In genomic region chr8:109778280-109778977, GRCm38 (mm10) we compare ENCODE assay signal across 8 mouse cellular contexts. TPM values are rescaled to one million over a fixed set of nuclear protein-coding genes. Genes with fewer than 3 reads are reported as not detected.
DNase-seq lines count a peak whose midpoint lies in the region; ATAC-seq lines count a peak whose summit lies in the region.

TSS of gene Ap1g1 (plus strand) at chr8:109778554.

- H3K4me1 ChIP-seq in hindbrain, embryonic 14.5 days (replicated peaks; ENCODE audit: control insufficient read depth, insufficient read depth, low read length) = peaks cover 14% of the 10 kb centered on the region

- H3K27ac ChIP-seq in hindbrain, embryonic 14.5 days = peak within 1 kb of the TSS; percentile 99

- H3K36me3 ChIP-seq in hindbrain, embryonic 14.5 days (replicated peaks; ENCODE audit: control insufficient read depth, insufficient read depth) = no peaks in the 10 kb centered on the region

- DNase-seq in R1 (ENCODE audit: low read depth, low spot score) = peak; percentile 98
- peak; percentile 98 for DNase-seq in cerebellum, postnatal 25 days
- DNase-seq in frontal cortex, postnatal 25 days (ENCODE audit: low spot score in 2 of 2) = peak; percentile 90 to 95
- peak; percentile 99 for DNase-seq in hindbrain, embryonic 14.5 days (ENCODE audit: low spot score)
- DNase-seq in layer of hippocampus, postnatal 36 days = peak; percentile 95 to 97
- peak; percentile 97 for DNase-seq in lung, postnatal 36 days
- peak; percentile 99 for DNase-seq in retina, postnatal 1 day
- DNase-seq in urinary bladder, adult 18-20 months (ENCODE audit: low spot score in 2 of 2) = peak; percentile 93 to 94

- H3K9ac ChIP-seq in hindbrain, embryonic 14.5 days = peak within 1 kb of the TSS; percentile 98

- peak within 1 kb of the TSS; percentile 95 for H3K4me3 ChIP-seq in hindbrain, embryonic 14.5 days (replicated peaks; ENCODE audit: low read length)

- WGBS in hindbrain, embryonic 14.5 days = under 1% methylated on average over 64 of the region's 64 CpGs

- H3K4me2 ChIP-seq in hindbrain, embryonic 14.5 days (replicated peaks) = peak within 1 kb of the TSS; percentile 98

- H3K9me3 ChIP-seq in hindbrain, embryonic 14.5 days (ENCODE audit: control insufficient read depth, low read length) = no peaks in the 10 kb centered on the region

- peak; percentile 99 for ATAC-seq in hindbrain, embryonic 14.5 days (ENCODE audit: low FRiP score)

- peaks cover 13% of the 10 kb centered on the region; the same call in 1 of the 2 replicates for H3K27me3 ChIP-seq in hindbrain, embryonic 14.5 days (ENCODE audit: control insufficient read depth, insufficient read depth, low read length)

RNA-seq across cellular contexts. Expression of gene Ap1g1, which starts in this region (rescaled TPM):
- 39.1 and 46.5 TPM in 2 replicates for polyA plus RNA-seq in hindbrain, embryonic 14.5 days (2014; fragmentation: Nextera tagmentation; extraction: Ambion mirVana)
- 10 to 100 TPM; 80.1 to 94.6 TPM for total RNA-seq in layer of hippocampus, postnatal 36 days (2021)

Comparison
In these comparisons a context has a peak if more than half of its experiments do, and no peak if none do; other contexts are left out.
1. Peak in every context shown above with its lines: DNase-seq, ATAC-seq, H3K4me3 ChIP-seq and H3K27ac ChIP-seq.